In the genomic region with DNA sequence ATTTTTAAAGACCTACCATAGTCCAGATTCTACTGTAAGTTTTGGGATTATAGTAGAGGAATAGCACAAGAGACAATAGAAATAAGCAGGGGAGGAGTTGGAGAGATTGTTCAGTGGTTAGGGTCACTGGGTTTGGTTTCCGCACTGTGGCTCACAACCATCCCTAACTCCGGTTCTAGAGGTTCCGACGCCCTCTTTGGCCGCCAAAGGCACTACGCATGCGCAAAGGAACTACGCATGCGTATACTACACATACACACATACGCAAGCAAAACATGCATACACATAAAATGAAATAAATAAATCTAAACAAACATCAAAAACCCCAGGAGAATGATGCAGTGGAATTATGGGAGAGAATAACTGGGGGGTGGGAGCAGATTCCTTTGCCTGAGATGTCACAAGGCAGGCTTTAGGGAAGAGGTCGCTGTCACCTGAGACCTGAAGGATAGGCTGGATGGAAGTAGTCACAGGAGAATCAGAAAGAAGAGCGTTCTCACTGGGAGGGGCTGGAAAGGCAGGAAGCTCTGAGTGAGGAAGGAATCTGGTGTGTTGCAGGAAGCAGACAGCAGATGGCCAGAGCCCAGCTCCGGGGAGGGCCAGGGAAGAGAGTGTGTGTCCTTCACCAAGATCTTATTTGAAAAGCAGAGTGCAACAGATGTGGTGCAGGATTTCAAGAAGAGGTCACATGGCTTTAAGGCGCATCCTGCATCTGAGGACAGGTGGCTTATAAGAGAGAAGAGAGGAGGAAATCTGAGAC, we compare ENCODE assay signal across 12 mouse cellular contexts. TPM values are rescaled to one million over a fixed set of nuclear protein-coding genes. Genes with fewer than 3 reads are reported as not detected.
DNase-seq lines count a peak whose midpoint lies in the region; ATAC-seq and TF ChIP-seq lines count a peak whose summit lies in the region.
"Had no signal": no experiment of that assay in that cellular context is flagged by ENCODE, and none has a peak within 500 bp of the region (broad histone marks: within the 10 kb centered on the region; RNA-seq: fewer than 3 reads in every experiment).

No protein-coding gene starts in this region.

- no peak overlapping the region for H3K27ac ChIP-seq in kidney, adult 2 months (ENCODE audit: insufficient read depth, low read depth, low read length)
- H3K27ac ChIP-seq in forebrain, embryonic 13.5 days: no peak overlapping the region
- H3K27ac ChIP-seq: limb, embryonic 13.5 days had no signal

- ATAC-seq in forebrain, embryonic 13.5 days: no peak

- no peak overlapping the region for H3K4me2 ChIP-seq in forebrain, embryonic 13.5 days
- H3K4me2 ChIP-seq: limb, embryonic 13.5 days had no signal

- H3K36me3 ChIP-seq in kidney, adult 2 months (ENCODE audit: control insufficient read depth, insufficient read depth, low read length): no peaks in the 10 kb centered on the region
- H3K36me3 ChIP-seq in forebrain, embryonic 13.5 days (ENCODE audit: poor library complexity, severe bottlenecking): no peaks in the 10 kb centered on the region

- no peak for TF ChIP-seq POLR2A in kidney, adult 2 months (IDR thresholded peaks at IDR 0.05; ENCODE audit: low read depth, low read length)

- DNase-seq in adrenal gland, postnatal 14 days: peak; percentile 38
- DNase-seq in adrenal gland, adult 18-20 months (ENCODE audit: low spot score in 2 of 2): no peak
- peak; percentile 64 for DNase-seq in kidney, adult 2 months
- no peak for DNase-seq in kidney, adult 18-20 months
- DNase-seq in ES-CJ7 (ENCODE audit: low read depth, low spot score): peak; percentile 62
- DNase-seq in kidney, postnatal 10 days: peak; percentile 69
- no peak for DNase-seq in layer of hippocampus, adult 9-11 months
- DNase-seq: cerebellum, adult 9-10 months; spleen, adult 18-20 months had no signal

- no peaks in the 10 kb centered on the region for H3K27me3 ChIP-seq in kidney, adult 2 months (replicated peaks; ENCODE audit: control insufficient read depth, insufficient read depth, low read length)
- H3K27me3 ChIP-seq in forebrain, embryonic 13.5 days: no peaks in the 10 kb centered on the region
- H3K27me3 ChIP-seq: limb, embryonic 13.5 days had no signal

- 0 out of 2 replicates have a peak, but pooled peaks have one; percentile 6 for TF ChIP-seq CTCF in kidney, adult 2 months (conservative IDR thresholded peaks at IDR 0.05; ENCODE audit: insufficient read depth, insufficient read length, low read depth, low read length)

- no peak overlapping the region for H3K4me3 ChIP-seq in kidney, adult 2 months (ENCODE audit: insufficient read depth, low read depth, low read length)
- no peak overlapping the region for H3K4me3 ChIP-seq in forebrain, embryonic 13.5 days
- H3K4me3 ChIP-seq: limb, embryonic 13.5 days; myocyte had no signal

- H3K9me3 ChIP-seq in forebrain, embryonic 13.5 days (replicated peaks): no peaks in the 10 kb centered on the region
- H3K9me3 ChIP-seq: limb, embryonic 13.5 days had no signal

- no peak overlapping the region for H3K9ac ChIP-seq in forebrain, embryonic 13.5 days
- H3K9ac ChIP-seq: limb, embryonic 13.5 days had no signal

- WGBS in kidney, adult 2 months: 77% methylated on average over 14 of the region's 14 CpGs
- WGBS in forebrain, embryonic 13.5 days: 92% methylated on average over 14 of the region's 14 CpGs

- no peaks in the 10 kb centered on the region for H3K4me1 ChIP-seq in kidney, adult 2 months (ENCODE audit: control insufficient read depth, insufficient read depth, low read length)
- no peaks in the 10 kb centered on the region for H3K4me1 ChIP-seq in forebrain, embryonic 13.5 days
- H3K4me1 ChIP-seq: limb, embryonic 13.5 days had no signal

RNA-seq across cellular contexts. Expression of gene Mpzl1, which starts 19.0 kb away (rescaled TPM):
- 39.1 and 40.4 TPM in 2 replicates for total RNA-seq in adrenal gland, postnatal 14 days (2021)
- total RNA-seq in adrenal gland, adult 18-20 months (2021): 10 to 100 TPM; 11.0 to 12.7 TPM
- polyA plus RNA-seq in kidney, adult 2 months (2012; rRNA removed): 38.6 and 42.0 TPM in 2 replicates
- 127 and 131 TPM in 2 replicates for polyA plus RNA-seq in forebrain, embryonic 13.5 days (2015; fragmentation: Nextera tagmentation; extraction: Ambion mirVana)

RNA-seq across cellular contexts. Expression of gene Rcsd1, which starts 56.3 kb away (rescaled TPM):
- 22.1 and 35.0 TPM in 2 replicates for total RNA-seq in adrenal gland, postnatal 14 days (2021)
- 10 to 100 TPM; 13.5 to 15.2 TPM for total RNA-seq in adrenal gland, adult 18-20 months (2021)
- polyA plus RNA-seq in kidney, adult 2 months (2012; rRNA removed): 11.7 and 15.6 TPM in 2 replicates
- 6.5 and 7.0 TPM in 2 replicates for polyA plus RNA-seq in forebrain, embryonic 13.5 days (2015; fragmentation: Nextera tagmentation; extraction: Ambion mirVana)

Comparison
In these comparisons a context has a peak if more than half of its experiments do, and no peak if none do; other contexts are left out.
1. DNase-seq: peak in adrenal gland, postnatal 14 days (single experiment), kidney, adult 2 months (single experiment), ES-CJ7 (single experiment) and kidney, postnatal 10 days (single experiment); none in adrenal gland, adult 18-20 months (0 of 2), kidney, adult 18-20 months (single experiment) and layer of hippocampus, adult 9-11 months (single experiment).